Mouse (Mus musculus) T-helper 17 cell (primary cell): Measurements from ENCODE around the gene H2-M10.3.
"Not testable (repeated sequence)": the region's sequence is repeated elsewhere in the genome, so short reads cannot be mapped to it uniquely, and the experiment has no call there.

Experiments used
- in situ Hi-C, 2 experiments: fragments of 300-600 bp; cut with MboI, MseI; formaldehyde crosslinking; loops; 1 replicate in 1 of 2; 2 replicates in 1 of 2; pipeline ENCODE4 v1.15.1; 2025; ENCODE audit warnings: high pct_unique_total_duplicates in 2 of 2

The H2-M10.3 gene

DNA sequence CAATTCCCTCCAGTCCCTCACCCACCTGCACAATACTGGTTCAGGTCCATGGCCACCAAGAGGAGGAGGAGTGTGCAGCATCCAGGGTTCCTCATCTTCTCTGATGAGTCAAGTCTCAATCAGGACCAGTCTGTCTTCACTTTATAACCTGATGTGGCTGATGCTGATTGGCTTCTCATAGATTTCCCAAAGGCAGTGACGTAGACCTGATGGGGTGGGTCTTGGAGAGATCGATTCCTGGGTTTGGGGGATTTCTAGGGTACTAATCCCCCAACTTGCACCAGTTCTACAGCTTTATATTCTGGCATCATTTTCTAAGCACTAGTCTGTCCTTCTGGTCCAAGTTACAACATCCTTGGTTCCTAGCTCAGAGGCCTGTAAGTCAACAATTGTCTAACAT, at the start of gene H2-M10.3:
Gene H2-M10.3 (minus strand): TSS at position 101 of the 400 bp plus-strand sequence.
- in situ Hi-C loops, result not testable (repeated sequence)

DNA sequence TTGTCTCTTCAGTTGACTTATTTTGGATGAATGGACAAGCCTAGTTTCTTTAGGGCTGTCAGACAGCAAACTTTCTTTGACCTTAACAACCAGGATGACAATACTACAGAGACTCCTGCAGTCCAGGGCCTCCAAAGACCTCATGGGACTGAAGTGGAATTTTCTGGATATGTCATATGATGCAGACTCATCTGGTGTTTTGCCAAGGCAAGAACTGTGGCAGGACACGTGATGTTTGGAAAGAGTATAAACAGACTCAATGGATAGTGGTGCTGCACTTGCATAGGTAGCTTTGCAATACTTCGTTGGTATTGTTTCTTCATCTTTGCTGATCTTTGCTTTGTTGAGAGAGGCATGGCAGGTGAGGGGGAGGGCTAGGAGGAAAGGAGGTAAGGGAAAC, 49.2 kb upstream of the H2-M10.3 start:
- in situ Hi-C loops, result loop anchor here (5.0 to 10.0 kb wide), 3 partner anchors 60 to 105 kb away; no protein-coding TSS in a partner anchor

DNA sequence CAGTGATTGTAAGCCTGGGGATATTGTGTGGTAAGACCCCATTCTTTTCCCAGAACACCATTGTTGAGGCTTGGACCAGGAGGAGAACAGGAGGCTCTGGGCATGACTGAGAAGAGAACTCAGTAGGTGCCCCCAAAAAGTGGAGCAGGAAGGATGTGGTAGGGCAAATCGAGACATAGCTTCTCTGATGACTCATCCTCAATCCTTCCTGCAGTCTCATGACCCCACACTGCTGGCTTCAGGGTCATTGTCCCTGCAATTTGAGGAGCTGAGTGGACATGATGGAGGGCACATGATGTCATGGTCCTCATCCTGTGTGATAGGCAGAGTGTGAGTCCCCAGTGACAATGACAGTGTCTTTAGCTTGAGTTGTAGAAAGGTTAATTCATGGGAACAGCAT, 47.2 kb upstream of the H2-M10.3 start:
- in situ Hi-C loops, result loop anchor here (5.0 to 10.0 kb wide), 3 partner anchors 58 to 103 kb away; no protein-coding TSS in a partner anchor

- in situ Hi-C loops, result loop anchor here (5.0 to 10.0 kb wide), 3 partner anchors 52 to 313 kb away; no protein-coding TSS in a partner anchor
Measured at GRCm38 (mm10) chr17:36414361-36414760, 46.1 kb upstream of the H2-M10.3 start.

DNA sequence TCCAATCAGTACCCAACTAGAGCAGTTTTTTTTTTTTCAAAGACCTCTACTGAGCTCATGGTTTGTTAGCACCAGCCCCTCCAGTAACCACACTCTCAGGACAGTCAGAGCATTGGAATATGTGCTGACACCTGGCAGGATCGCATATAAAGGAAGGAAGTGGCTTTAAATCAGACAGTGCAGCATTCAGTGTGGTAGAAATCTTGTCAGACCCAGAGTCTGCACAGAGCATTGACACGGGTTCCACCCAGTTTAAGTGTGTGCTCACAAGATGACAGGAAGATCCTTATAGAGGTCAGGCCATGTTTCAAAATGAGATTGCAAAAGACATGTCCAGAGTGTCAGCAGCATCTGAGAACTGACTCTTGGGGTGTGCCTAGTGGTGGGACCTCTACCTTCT, 21.7 kb upstream of the H2-M10.3 start:
- in situ Hi-C loops, result no loop called here

GRCm38 (mm10) chr17:36362404-36362803, 5.8 kb downstream of the H2-M10.3 start:
- in situ Hi-C loops, result loop anchor here in 1 of 2 experiments (5.0 kb wide), 2 partner anchors 40 to 50 kb away; no protein-coding TSS in a partner anchor

DNA sequence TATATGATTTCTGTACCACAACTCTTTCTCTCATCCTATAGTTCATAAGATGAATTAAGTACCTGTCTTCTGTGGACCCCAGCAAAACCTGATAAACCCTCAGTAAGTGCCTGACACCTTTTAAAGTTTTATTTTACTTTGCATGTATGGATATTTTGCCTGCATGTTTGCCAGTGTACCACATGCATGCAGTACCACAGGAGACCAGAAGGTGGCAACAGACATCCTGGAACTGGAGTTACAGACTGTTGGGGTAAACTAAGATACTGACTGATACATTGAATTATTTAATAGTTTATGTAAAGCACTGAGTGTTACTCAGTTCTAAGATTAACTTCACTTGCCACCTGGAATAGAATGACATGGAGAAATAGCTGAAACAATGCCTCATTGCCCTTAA, 10.7 kb downstream of the H2-M10.3 start:
- in situ Hi-C loops, result loop anchor here (5.0 to 10.0 kb wide), 4 partner anchors 50 to 370 kb away; no protein-coding TSS in a partner anchor

DNA sequence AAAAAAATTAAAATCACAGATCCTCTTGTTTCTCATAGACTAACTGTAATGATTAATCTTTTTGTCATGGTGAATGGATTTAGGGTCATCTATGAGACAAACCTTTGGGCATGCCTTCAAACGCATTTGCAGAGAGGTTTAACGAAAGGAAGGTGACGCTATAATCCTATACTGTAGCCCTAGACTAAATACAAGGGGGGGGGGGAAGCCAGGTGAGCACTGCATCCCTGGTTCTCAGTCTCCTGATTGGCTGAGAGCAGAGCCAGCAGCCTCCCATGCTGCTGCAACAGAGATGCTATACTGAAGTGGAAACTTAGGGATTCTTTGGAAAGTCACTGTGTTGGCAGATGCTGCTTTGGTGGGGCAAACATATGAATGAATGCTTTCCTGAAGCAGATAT, 12.5 kb downstream of the H2-M10.3 start:
- in situ Hi-C loops, result loop anchor here (5.0 to 10.0 kb wide), 4 partner anchors 48 to 372 kb away; no protein-coding TSS in a partner anchor

DNA sequence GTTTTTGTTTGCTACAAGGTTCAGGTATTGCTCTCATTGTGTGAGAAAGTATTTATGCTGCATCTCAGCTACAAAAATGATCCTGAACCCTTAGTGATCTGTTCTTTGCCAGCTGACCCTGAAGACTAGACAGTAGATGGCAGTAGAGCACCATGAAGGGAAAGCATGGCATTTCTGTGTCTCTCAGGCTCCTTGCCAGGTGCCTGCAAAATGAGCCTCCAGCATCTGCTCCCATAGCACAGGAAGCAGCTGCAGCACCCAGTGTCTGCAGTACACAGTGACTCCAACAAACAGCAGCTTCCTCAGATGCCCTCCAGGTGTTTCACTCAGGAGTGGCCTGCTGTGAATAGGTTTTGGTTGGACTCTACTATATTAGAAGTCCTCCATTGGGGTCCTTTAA, 12.9 kb downstream of the H2-M10.3 start:
- in situ Hi-C loops, result loop anchor here (5.0 to 10.0 kb wide), 4 partner anchors 48 to 372 kb away; no protein-coding TSS in a partner anchor

GRCm38 (mm10) chr17:36326055-36326454, 42.2 kb downstream of the H2-M10.3 start, which contains the start of gene H2-M10.1:
H2-M10.1 (minus strand) TSS chr17:36326155.
- in situ Hi-C loops, result no loop called here

GRCm38 (mm10) chr17:36315689-36316253, 52.4 kb downstream of the H2-M10.3 start:
- in situ Hi-C loops, result loop anchor here in 1 of 2 experiments (10.0 kb wide), 1 partner anchor 99 kb away; no protein-coding TSS in a partner anchor

DNA sequence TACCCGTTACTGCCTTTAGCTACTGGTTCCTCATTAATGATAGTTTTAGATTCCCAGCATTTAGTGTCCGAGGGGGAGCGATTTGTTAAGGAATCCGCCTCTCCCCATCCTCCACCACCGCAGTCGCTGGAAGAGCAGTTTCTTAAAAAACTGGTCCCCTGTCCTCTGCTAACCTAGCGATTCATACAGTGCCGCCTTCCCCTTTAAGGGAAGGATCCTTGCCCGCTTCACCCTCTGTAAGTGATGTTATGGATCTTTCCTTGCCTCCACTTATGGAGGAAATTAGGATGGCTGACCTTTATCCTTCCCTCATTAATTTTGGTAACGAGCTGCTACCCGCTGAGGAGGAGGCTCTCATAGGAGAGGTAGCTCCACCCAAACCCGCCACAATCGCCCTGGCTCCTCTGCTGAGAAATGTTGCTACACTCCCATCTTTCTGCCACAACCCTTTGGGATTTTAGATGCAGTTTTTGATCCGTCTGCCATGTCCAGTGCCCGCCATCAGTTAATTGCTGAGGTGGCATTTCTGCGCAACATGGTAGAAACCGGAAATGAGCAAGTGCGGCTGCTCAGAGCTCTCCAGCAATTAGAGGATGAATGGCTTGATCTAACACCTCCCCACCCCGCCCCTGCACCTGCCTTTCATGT, 53.1 kb downstream of the H2-M10.3 start:
- in situ Hi-C loops, result loop anchor here in 1 of 2 experiments (10.0 kb wide), 1 partner anchor 100 kb away; no protein-coding TSS in a partner anchor
